Mouse (Mus musculus): ENCODE data around the gene Zfand3.

Zfand3 gene

DNA sequence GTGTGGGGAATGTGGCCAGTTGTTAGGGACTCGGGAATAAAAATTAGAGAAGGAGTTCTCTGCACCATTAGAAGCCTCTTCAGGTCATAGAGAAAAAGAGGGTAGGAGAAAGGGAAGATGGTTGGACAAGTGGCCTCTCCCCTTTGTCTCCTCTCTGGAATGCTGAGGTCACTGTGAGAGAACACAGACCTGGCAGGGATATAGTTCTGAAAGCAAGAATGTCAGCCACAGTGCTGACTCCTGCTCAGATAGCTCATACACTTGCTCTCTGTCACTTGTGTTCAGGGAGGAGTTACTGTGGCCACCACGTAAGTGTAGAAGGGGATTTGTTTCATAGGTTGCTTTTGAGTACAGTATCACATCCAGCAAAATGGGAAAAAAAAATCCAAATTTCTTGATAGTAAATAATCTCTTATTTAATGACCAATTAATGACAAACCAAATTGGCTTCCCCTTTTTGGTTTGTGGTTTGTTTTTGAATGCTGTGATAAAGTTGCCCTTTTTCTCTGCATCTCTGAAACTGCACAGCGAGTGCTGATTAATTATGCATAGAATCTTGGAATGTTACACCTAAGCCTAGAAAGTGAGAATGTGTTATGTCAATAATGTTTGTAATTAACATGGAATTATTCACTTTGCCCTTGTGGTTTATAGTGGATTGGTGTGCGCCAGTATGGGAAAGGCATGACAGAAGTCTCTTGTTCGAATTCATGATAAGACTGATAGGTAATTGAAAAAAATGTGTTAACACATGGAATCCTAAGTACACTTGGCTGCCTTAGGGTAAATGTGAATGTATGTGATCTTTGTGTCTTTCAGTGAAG is 47.2 kb downstream of the Zfand3 start:
- DNase-seq (ENCODE audit: low spot score in 2 of 2) = no peak

GRCm38 (mm10) chr17:30052347-30052742 is 47.8 kb downstream of the Zfand3 start:
- DNase-seq (ENCODE audit: low spot score in 2 of 2) = no peak

GRCm38 (mm10) chr17:30053463-30053862 is 48.9 kb downstream of the Zfand3 start:
- DNase-seq (ENCODE audit: low spot score in 2 of 2) = no peak

- DNase-seq (ENCODE audit: low spot score in 2 of 2) = no peak
These were observed 49.3 kb downstream of the Zfand3 start for GRCm38 (mm10) chr17:30053871-30054270.

DNA sequence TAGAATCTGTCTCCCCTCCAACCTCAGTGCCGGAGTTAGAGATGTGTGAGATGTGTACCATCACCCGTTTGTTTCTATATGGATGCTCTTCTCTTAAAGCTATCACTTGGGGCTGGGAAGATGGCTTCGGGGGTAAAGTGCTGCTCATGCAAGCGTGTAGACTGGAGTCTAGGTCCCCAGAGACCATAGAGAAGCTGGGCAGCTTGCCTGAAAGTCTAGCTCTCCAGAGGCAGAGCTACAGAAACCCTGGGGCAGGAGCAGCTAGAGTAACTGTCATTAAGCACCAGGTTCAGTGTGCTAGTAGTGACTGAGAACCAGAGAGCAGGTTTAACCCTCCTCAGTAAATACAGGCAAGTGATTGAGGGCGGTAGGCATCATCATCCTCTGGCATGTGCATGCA is 51.7 kb downstream of the Zfand3 start:
- no peak for DNase-seq (ENCODE audit: low spot score in 2 of 2)

- no peak for DNase-seq (ENCODE audit: low spot score in 2 of 2)
These were observed 54.1 kb downstream of the Zfand3 start for GRCm38 (mm10) chr17:30058594-30058993.

GRCm38 (mm10) chr17:30059066-30059465 is 54.5 kb downstream of the Zfand3 start:
- no peak for DNase-seq (ENCODE audit: low spot score in 2 of 2)

- DNase-seq (ENCODE audit: low spot score in 2 of 2) = no peak
These were observed 56.7 kb downstream of the Zfand3 start for GRCm38 (mm10) chr17:30061100-30061837.

DNA sequence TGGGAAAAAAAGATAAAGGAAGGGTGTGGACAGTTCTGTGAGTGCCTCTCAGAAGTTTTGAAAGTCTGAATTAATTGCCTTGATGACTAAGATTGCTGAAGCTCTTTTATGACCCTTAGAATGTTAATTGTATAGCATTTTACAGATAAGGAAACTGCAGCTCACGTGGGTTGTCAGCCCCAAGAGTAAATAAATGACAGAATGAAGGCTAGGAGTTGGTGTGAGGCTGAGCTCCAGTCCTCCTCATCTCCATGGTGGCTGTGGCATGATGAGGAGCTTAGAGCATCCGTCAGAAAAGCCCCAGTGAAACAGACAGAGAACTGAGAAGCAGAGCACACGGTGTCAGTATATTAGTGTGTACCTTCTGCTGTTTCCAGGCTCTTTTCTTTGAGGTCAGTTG is 59.3 kb downstream of the Zfand3 start:
- no peak for DNase-seq (ENCODE audit: low spot score in 2 of 2)

DNA sequence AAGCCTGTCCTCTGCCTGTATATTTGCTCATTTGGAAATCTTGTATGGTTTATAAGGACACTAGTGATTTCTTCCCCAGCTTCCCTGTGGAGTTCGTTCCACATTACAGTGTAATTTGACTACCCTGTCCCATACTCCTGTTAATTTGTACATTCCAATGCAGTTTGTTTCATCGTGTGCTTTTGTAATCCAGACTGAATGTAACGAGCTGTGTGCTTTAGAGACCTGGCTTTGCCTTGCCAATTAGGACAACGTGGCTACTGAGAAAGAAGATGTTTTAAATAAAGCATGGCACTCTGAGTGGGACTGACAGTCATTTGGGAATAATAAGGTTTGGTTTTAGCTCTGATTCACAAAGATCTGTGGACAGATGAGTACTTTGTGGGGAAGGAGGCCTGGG is 60.2 kb downstream of the Zfand3 start:
- no peak for DNase-seq (ENCODE audit: low spot score in 2 of 2)

- no peak for DNase-seq (ENCODE audit: low spot score in 2 of 2)
These were observed 65.2 kb downstream of the Zfand3 start for GRCm38 (mm10) chr17:30069776-30070175.

DNA sequence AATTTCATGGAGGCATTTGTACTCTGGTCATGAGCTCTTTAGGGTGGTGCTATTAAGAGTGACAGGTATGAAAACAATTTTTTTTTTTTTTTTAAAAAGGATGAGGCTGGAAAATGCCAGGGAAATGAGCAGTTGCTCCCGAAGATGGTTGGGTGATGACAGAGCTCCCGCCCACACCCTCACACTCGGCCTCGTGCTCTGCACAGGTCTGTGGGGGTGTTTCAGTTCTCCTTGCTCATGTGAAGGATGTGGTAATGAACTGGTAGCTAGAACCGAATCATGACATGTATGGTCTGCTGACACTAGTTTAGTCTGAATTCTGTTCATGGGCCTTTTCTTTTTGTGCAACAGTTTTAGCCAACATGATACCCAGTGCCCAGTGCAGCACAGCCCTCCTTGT is 66.1 kb downstream of the Zfand3 start:
- no peak for DNase-seq (ENCODE audit: low spot score in 2 of 2)

GRCm38 (mm10) chr17:30072613-30073012 is 68.1 kb downstream of the Zfand3 start:
- DNase-seq (ENCODE audit: low spot score in 2 of 2) = no peak

DNA sequence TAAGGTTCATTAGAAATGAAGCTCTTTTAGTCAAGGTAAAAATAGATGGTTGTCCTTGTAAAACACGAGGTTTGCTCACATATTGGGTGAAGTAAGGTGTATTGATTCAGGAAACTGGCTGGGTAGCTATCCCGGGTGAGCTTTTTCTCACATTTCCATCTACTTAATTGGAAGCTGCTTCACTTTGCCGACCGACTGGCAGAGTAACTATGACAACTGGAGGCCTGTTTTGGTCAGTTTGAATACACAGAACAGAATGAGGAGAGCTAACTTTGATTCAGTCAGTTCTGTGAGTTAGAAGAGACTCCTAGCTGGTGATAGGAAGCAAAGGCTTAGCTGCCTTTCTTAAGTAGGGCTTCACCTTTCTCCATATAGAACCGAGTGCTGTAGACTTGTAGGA is 71.4 kb downstream of the Zfand3 start:
- DNase-seq (ENCODE audit: low spot score in 2 of 2) = no peak

- no peak for DNase-seq (ENCODE audit: low spot score in 2 of 2)
These were observed 79.5 kb downstream of the Zfand3 start for GRCm38 (mm10) chr17:30084007-30084406.

GRCm38 (mm10) chr17:30086695-30087094 is 82.2 kb downstream of the Zfand3 start:
- DNase-seq (ENCODE audit: low spot score in 2 of 2) = no peak

GRCm38 (mm10) chr17:30088431-30088830 is 83.9 kb downstream of the Zfand3 start:
- no peak for DNase-seq (ENCODE audit: low spot score in 2 of 2)

DNA sequence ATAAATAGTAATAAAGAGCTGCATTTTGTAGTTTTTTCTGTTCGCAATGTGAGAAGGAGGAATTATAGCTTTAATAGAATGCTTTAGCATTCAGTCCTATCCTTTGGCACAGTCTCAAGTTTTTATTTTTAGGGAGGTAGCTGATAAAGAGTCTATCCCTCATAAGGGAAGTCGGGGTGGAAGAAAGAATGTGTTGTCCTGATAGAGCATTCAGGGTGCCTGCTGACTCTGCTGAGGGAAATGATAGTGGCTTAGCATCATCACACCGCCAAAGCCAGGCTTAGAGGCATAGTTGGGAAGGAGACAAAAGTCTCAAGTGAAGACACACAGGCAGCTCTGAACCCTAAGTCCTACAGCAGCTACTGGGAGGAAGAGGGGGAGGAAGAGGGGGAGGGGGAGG is 85.9 kb downstream of the Zfand3 start:
- no peak for DNase-seq (ENCODE audit: low spot score in 2 of 2)

DNA sequence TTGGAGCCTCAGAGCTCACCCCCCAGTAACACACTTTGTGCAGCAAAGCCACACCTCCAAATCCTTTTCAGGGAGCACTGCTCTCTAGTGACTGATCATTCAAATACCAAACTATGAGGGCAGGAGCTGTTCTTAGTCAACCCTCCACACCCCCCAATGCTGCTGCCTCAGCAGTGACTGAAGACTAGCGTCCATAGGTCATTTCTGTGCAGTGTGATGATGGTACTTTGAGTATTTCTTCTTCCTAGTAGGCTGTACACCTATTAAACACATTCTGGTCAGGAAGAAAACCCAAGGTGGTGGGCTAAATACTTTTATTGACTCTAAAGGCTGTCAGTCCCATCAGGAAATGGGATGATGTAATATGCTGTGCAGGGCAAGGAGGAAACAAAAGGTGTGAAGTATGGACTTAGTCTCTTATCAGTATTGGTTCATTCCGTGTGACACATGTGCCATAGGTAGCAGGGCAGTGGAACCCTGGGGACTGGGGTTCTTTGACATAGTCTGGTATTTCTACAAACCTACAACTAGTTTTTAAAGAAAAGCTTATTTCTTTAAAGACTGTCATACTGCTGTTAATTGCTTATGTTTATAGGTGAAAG is 88.7 kb downstream of the Zfand3 start:
- DNase-seq (ENCODE audit: low spot score in 2 of 2) = no peak

DNA sequence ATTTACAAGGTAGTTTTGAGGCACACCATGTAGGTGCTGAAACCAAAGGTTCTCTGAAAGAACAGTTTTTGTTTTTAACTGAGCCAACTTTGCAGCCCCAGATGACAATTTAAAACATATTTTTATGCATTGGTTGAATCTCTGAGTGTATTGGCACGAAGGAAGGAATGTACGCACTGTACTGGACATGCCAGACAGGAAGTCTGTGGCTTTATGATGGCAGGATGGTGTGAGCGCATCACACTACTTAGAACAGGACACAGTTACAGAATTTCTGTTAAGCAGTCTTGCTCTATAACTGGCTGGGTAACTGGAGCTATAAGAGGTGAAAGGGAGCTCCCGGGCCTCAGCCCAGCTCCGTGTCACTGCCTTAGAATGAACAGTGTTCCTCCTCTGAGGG is 92.6 kb downstream of the Zfand3 start:
- DNase-seq (ENCODE audit: low spot score in 2 of 2) = no peak

- no peak for DNase-seq (ENCODE audit: low spot score in 2 of 2)
These were observed 93.1 kb downstream of the Zfand3 start for GRCm38 (mm10) chr17:30097677-30098076.

GRCm38 (mm10) chr17:30099670-30100069 is 95.1 kb downstream of the Zfand3 start:
- DNase-seq (ENCODE audit: low spot score in 2 of 2) = no peak

DNA sequence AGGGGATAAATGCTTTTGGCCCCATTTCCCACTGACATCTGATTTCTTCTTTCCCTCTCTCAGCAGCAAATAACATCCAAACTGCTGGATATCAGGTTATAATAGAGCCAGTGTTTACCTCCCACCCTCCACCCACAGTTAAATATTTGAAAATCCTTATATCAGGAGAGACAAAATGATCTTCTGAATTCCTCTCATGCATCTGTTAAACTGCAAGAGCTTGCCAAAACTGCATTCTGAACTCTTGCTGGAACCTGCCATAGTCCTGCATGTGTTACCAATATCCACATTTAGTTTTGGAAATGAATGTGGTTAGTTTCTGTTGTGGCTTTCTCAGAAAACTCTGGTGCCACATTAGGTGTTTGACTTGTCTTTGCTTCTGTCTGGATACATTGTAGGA is 97.3 kb downstream of the Zfand3 start:
- DNase-seq (ENCODE audit: low spot score in 2 of 2) = no peak

All from cerebellum, postnatal 4 days (tissue).